Mouse (Mus musculus) midbrain, embryonic 15.5 days (tissue): ENCODE measurements at regions not wholly inside any gene's neighbourhood (a gene's known extent, or its start where the extent isn't known, plus 50 kb on each side); places are given as distances from the start of the nearest gene placed in this dataset.

Experiments
- ATAC-seq: fragments of 200-750 bp; cut with Nextera tagmentation; replicated peaks from 2 replicates; pipeline ENCODE4 v1.8.0; 2017; ENCODE audit warnings: moderate TSS enrichment
- H3K27ac ChIP-seq: fragments of 300-500 bp; sonication (generic); 2 replicates; pipeline ENCODE4 v1.5.1; 2015; ENCODE audit warnings: mild to moderate bottlenecking, inconsistent platforms
- H3K27me3 ChIP-seq: fragments of 300-500 bp; sonication (generic); replicated peaks from 2 replicates; pipeline ENCODE4 v1.6.1; 2015; ENCODE audit warnings: inconsistent platforms
- H3K36me3 ChIP-seq: fragments of 300-500 bp; sonication (generic); replicated peaks from 2 replicates; pipeline ENCODE4 v1.6.1; 2015; ENCODE audit warnings: inconsistent platforms
- H3K4me1 ChIP-seq: fragments of 300-500 bp; sonication (generic); 2 replicates; pipeline ENCODE4 v1.6.1; 2015; ENCODE audit warnings: inconsistent platforms
- H3K4me2 ChIP-seq: fragments of 300-500 bp; sonication (generic); 2 replicates; pipeline ENCODE4 v1.6.1; 2015; ENCODE audit warnings: inconsistent platforms, mild to moderate bottlenecking, moderate library complexity
- H3K4me3 ChIP-seq: fragments of 300-500 bp; sonication (generic); 2 replicates; pipeline ENCODE4 v1.5.1; 2015; ENCODE audit warnings: mild to moderate bottlenecking, inconsistent platforms
- H3K9ac ChIP-seq: fragments of 300-500 bp; sonication (generic); 2 replicates; pipeline ENCODE4 v1.6.1; 2015; ENCODE audit warnings: mild to moderate bottlenecking, inconsistent platforms
- H3K9me3 ChIP-seq: fragments of 300-500 bp; sonication (generic); 2 replicates; pipeline ENCODE4 v1.6.1; 2016; ENCODE audit warnings: inconsistent platforms
- WGBS: fragments of 180-500 bp; shearing (Covaris S2); methylation state at CpG from one replicate; pipeline ENCODE4 v1.1.7; 2015; ENCODE audit warnings: mixed read lengths; 5-methylcytosine and 5-hydroxymethylcytosine counted together

- 75% methylated on average over 6 of the region's 6 CpGs for WGBS
- no peak overlapping the region for H3K4me2 ChIP-seq
- H3K9me3 ChIP-seq, result no peaks in the 10 kb centered on the region
- ATAC-seq, result no peak
- H3K27ac ChIP-seq, result no peak overlapping the region
- H3K4me1 ChIP-seq, result no peaks in the 10 kb centered on the region
- H3K36me3 ChIP-seq, result no peaks in the 10 kb centered on the region
- H3K9ac ChIP-seq, result no peak overlapping the region
- H3K4me3 ChIP-seq, result no peak overlapping the region
- no peaks in the 10 kb centered on the region for H3K27me3 ChIP-seq
These were observed 87.7 kb upstream of the Pgrmc2 start for GRCm38 (mm10) chr3:41170566-41170965.

- H3K4me3 ChIP-seq, result no peak overlapping the region
- H3K4me1 ChIP-seq, result no peaks in the 10 kb centered on the region
- no peak overlapping the region for H3K4me2 ChIP-seq
- H3K27ac ChIP-seq, result no peak overlapping the region
- H3K9ac ChIP-seq, result no peak overlapping the region
- H3K27me3 ChIP-seq, result no peaks in the 10 kb centered on the region
- H3K36me3 ChIP-seq, result no peaks in the 10 kb centered on the region
- 92% methylated on average over 10 of the region's 10 CpGs for WGBS
- ATAC-seq, result no peak
- H3K9me3 ChIP-seq, result no peaks in the 10 kb centered on the region
These were observed 86.6 kb upstream of the Pgrmc2 start for GRCm38 (mm10) chr3:41169430-41169829.

GRCm38 (mm10) chr3:41168181-41168967 lies 85.5 kb upstream of the Pgrmc2 start:
- H3K4me1 ChIP-seq, result no peaks in the 10 kb centered on the region
- H3K27ac ChIP-seq, result no peak overlapping the region
- H3K36me3 ChIP-seq, result no peaks in the 10 kb centered on the region
- no peak for ATAC-seq
- WGBS, result 87% methylated on average over 11 of the region's 11 CpGs
- H3K9me3 ChIP-seq, result no peaks in the 10 kb centered on the region
- H3K4me3 ChIP-seq, result no peak overlapping the region
- no peak overlapping the region for H3K9ac ChIP-seq
- H3K4me2 ChIP-seq, result no peak overlapping the region
- H3K27me3 ChIP-seq, result no peaks in the 10 kb centered on the region

- H3K9ac ChIP-seq, result no peak overlapping the region
- H3K4me2 ChIP-seq, result no peak overlapping the region
- no peaks in the 10 kb centered on the region for H3K4me1 ChIP-seq
- no peaks in the 10 kb centered on the region for H3K36me3 ChIP-seq
- WGBS, result 93% methylated on average over 3 of the region's 3 CpGs
- no peak for ATAC-seq
- no peak overlapping the region for H3K27ac ChIP-seq
- no peaks in the 10 kb centered on the region for H3K27me3 ChIP-seq
- no peak overlapping the region for H3K4me3 ChIP-seq
- no peaks in the 10 kb centered on the region for H3K9me3 ChIP-seq
These were observed 84.6 kb upstream of the Pgrmc2 start for GRCm38 (mm10) chr3:41167476-41167875.

- 77% methylated on average over 7 of the region's 7 CpGs for WGBS
- no peaks in the 10 kb centered on the region for H3K4me1 ChIP-seq
- no peak overlapping the region for H3K9ac ChIP-seq
- no peak overlapping the region for H3K4me2 ChIP-seq
- H3K9me3 ChIP-seq, result no peaks in the 10 kb centered on the region
- H3K36me3 ChIP-seq, result no peaks in the 10 kb centered on the region
- no peak for ATAC-seq
- H3K4me3 ChIP-seq, result no peak overlapping the region
- H3K27me3 ChIP-seq, result no peaks in the 10 kb centered on the region
- no peak overlapping the region for H3K27ac ChIP-seq
These were observed 81.9 kb upstream of the Pgrmc2 start for GRCm38 (mm10) chr3:41164736-41165135.

GRCm38 (mm10) chr3:41163767-41164166 lies 80.9 kb upstream of the Pgrmc2 start:
- 90% methylated on average over 3 of the region's 3 CpGs for WGBS
- H3K9ac ChIP-seq, result no peak overlapping the region
- no peaks in the 10 kb centered on the region for H3K4me1 ChIP-seq
- no peak overlapping the region for H3K27ac ChIP-seq
- no peaks in the 10 kb centered on the region for H3K27me3 ChIP-seq
- no peaks in the 10 kb centered on the region for H3K9me3 ChIP-seq
- no peak overlapping the region for H3K4me3 ChIP-seq
- H3K4me2 ChIP-seq, result no peak overlapping the region
- H3K36me3 ChIP-seq, result no peaks in the 10 kb centered on the region
- ATAC-seq, result no peak

- no peaks in the 10 kb centered on the region for H3K4me1 ChIP-seq
- H3K27me3 ChIP-seq, result no peaks in the 10 kb centered on the region
- no peaks in the 10 kb centered on the region for H3K9me3 ChIP-seq
- no peak for ATAC-seq
- H3K4me2 ChIP-seq, result no peak overlapping the region
- no peak overlapping the region for H3K27ac ChIP-seq
- H3K9ac ChIP-seq, result no peak overlapping the region
- H3K4me3 ChIP-seq, result no peak overlapping the region
- no peaks in the 10 kb centered on the region for H3K36me3 ChIP-seq
- 74% methylated on average over 1 of the region's 1 CpGs for WGBS
These were observed 79.7 kb upstream of the Pgrmc2 start for GRCm38 (mm10) chr3:41162514-41162913.

GRCm38 (mm10) chr3:41160648-41161047 lies 77.8 kb upstream of the Pgrmc2 start:
- Histone ChIP-seq H3K4me1 (no peaks in the 10 kb centered on the region), H3K4me3 (no peak overlapping the region), H3K4me2 (no peak overlapping the region), H3K27ac (no peak overlapping the region), H3K9ac (no peak overlapping the region), H3K9me3 (no peaks in the 10 kb centered on the region), H3K36me3 (no peaks in the 10 kb centered on the region), H3K27me3 (no peaks in the 10 kb centered on the region)
- ATAC-seq, result no peak

- H3K9ac ChIP-seq, result no peak overlapping the region
- H3K4me1 ChIP-seq, result peaks cover 5% of the 10 kb centered on the region; the same call in 1 of the 2 replicates
- H3K36me3 ChIP-seq, result no peaks in the 10 kb centered on the region
- H3K4me3 ChIP-seq, result no peak overlapping the region
- no peak overlapping the region for H3K4me2 ChIP-seq
- no peak for ATAC-seq
- H3K27me3 ChIP-seq, result no peaks in the 10 kb centered on the region
- WGBS, result 74% methylated on average over 12 of the region's 12 CpGs
- no peaks in the 10 kb centered on the region for H3K9me3 ChIP-seq
- no peak overlapping the region for H3K27ac ChIP-seq
These were observed 75.6 kb upstream of the Pgrmc2 start for GRCm38 (mm10) chr3:41158314-41158973.

GRCm38 (mm10) chr3:41157428-41157827 lies 74.6 kb upstream of the Pgrmc2 start:
- H3K27me3 ChIP-seq, result no peaks in the 10 kb centered on the region
- no peak overlapping the region for H3K4me2 ChIP-seq
- H3K27ac ChIP-seq, result no peak overlapping the region
- H3K9me3 ChIP-seq, result no peaks in the 10 kb centered on the region
- ATAC-seq, result no peak
- H3K4me1 ChIP-seq, result peaks cover 5% of the 10 kb centered on the region; the same call in 1 of the 2 replicates
- H3K4me3 ChIP-seq, result no peak overlapping the region
- H3K36me3 ChIP-seq, result no peaks in the 10 kb centered on the region
- 92% methylated on average over 3 of the region's 3 CpGs for WGBS
- no peak overlapping the region for H3K9ac ChIP-seq

- ATAC-seq, result no peak
- Histone ChIP-seq H3K4me1 (peaks cover 5% of the 10 kb centered on the region; the same call in 1 of the 2 replicates), H3K27ac (no peak overlapping the region), H3K36me3 (no peaks in the 10 kb centered on the region), H3K4me3 (no peak overlapping the region), H3K27me3 (no peaks in the 10 kb centered on the region), H3K9ac (no peak overlapping the region), H3K9me3 (no peaks in the 10 kb centered on the region), H3K4me2 (no peak overlapping the region)
- 95% methylated on average over 2 of the region's 2 CpGs for WGBS
These were observed 73.7 kb upstream of the Pgrmc2 start for GRCm38 (mm10) chr3:41156562-41156961.

- H3K4me2 ChIP-seq, result no peak overlapping the region
- 0 out of 2 replicates have a peak overlapping the region, but pooled peaks have one; percentile 17 for H3K27ac ChIP-seq
- H3K4me1 ChIP-seq, result peaks cover 5% of the 10 kb centered on the region; the same call in 1 of the 2 replicates
- H3K9me3 ChIP-seq, result no peaks in the 10 kb centered on the region
- no peak overlapping the region; the same call in 1 of the 2 replicates for H3K9ac ChIP-seq
- WGBS, result 64% methylated on average over 9 of the region's 9 CpGs
- no peaks in the 10 kb centered on the region for H3K27me3 ChIP-seq
- peak; percentile 52; the same call in 1 of the 2 replicates for ATAC-seq
- H3K36me3 ChIP-seq, result no peaks in the 10 kb centered on the region
- no peak overlapping the region for H3K4me3 ChIP-seq
These were observed 72.4 kb upstream of the Pgrmc2 start for GRCm38 (mm10) chr3:41155132-41155760.
